Mouse (Mus musculus): Measurements from ENCODE around the gene Aplnr.

Aplnr gene

DNA sequence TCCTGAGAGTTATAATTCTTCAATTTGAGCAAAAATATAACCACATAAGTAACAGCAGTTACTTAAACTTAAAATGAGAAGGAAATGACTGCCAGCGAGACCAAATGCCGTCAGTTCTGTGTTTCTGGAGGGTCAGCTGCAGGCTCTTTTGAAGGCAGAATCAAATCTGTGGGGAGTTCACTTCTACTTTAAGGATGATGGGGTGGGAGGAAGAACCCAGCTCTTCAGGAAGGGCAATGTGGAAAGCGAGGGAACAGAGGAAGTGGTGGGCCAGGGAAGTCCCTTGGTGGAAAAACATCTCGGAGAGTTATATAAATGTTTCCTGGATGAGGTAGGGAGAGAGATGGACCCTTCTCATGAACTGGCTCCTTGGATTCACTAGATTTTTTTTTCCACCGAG is 20.1 kb downstream of the Aplnr start:
- TF ChIP-seq GATA4 (IDR thresholded peaks at IDR 0.05; ENCODE audit: insufficient replicate concordance, low read length) = no peak

DNA sequence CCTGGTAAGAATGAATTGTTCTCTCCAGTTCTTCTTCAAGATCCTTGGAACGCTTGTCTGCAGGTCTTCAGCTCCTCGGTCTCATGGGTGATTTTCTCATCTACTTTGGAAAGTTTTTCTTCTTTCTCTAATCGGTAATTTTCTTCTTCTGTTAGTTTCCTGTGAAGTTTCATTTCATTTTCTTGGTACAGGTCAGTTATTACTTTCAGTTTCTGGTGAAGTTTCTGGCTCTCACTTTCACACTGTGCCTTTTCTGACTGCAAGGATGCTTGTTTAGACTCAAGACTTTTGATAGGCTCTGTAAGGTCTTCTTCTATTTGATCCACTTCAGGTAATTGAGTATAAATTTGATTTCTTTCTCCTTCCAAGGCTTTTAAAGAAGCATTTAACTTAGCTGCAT is 21.4 kb downstream of the Aplnr start:
- TF ChIP-seq GATA4 (IDR thresholded peaks at IDR 0.05; ENCODE audit: insufficient replicate concordance, low read length) = no peak

DNA sequence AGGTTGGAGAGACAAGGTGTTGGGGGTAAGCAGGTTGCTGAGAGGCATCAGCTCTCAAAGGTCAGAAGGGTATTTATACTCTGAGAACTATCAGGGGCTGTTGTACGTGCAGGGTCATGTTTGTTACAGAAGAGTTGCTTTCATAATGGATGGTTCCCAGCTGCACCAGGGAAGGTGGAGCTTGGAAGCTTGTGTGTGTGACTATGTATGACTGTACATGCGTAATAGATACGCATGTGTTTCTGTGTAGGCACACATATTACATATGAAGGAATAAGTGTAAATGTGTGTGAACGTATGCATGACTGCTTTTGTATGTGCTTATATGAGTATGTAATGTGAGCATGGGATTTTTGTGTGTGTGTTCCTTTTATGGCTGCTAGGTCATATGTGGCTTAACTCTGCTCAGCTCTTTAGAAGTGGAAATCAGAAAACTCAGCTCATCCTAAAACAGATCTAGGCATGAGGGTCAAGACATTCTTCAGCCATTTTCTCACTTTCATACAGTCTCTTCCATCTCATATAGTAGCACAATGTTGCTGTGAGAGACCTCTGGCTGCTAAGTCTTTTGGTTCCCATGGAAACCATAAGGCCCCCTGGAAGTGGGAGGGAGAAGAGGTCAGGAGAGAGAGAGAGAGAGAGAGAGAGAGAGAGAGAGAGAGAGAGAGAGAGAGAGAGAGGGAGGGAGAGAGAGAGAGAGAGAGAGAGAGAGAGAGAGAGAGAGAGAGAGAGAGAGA is 25.0 kb downstream of the Aplnr start:
- no peak for TF ChIP-seq GATA4 (IDR thresholded peaks at IDR 0.05; ENCODE audit: insufficient replicate concordance, low read length)

DNA sequence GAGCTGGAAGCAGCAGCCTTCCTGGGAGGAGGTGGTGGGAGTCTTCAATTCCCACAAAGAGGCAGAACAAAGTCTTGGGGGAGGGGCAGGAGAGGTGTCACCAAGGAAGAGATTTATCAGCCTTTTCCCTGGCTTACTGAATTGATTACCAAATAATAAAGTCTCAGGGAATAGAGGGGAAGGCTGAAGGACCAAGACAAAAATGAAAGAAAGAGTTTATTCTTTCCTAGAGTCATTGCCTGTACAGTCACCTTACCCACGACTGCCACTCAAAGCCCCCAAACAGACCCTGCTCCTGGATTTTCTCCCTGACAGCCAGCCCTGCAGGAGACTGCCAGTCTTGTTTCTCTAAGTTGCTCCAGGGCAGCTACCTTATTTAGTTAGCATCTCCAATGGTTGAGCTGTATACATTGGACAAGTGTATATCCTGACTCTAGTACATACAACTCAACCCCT is 25.6 kb downstream of the Aplnr start:
- no peak for TF ChIP-seq GATA4 (IDR thresholded peaks at IDR 0.05; ENCODE audit: insufficient replicate concordance, low read length)

DNA sequence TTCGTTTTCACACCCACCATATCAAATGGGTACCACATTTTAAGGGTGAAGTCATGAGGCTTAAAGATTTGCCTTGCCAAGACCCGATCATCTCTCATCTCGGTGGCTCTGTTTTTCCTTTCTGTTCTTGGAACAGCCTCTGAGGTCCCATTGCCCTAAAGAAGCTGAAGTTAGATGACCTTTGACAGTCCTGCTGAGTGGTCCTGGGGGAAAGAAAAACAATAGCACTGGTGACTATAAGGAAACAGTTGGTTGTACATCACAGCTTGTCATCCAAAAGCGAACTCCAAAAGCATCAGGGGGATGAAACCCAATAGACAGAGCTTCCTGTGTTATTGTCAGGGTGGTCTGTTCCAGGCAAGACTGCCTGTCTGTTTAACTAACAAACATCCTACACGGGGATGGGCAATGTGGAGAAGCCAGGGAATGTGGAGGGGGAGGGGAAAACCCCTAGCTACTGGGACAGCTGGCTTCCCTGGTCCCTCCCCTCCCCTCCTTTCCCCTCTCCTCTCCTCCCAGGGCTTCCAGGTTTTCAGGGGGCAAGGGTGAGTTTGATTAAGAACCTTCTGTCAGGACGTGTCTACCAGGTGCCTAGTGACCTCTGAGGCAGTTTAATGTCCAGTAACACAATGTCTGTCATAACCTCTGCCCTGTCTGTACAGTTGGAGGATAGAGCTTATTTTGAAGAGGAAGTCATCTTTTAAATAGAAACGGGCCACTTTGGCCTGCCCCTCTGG is 27.5 kb downstream of the Aplnr start:
- peak; percentile 23; the same call in 1 of the 2 replicates for TF ChIP-seq GATA4 (IDR thresholded peaks at IDR 0.05; ENCODE audit: insufficient replicate concordance, low read length)

DNA sequence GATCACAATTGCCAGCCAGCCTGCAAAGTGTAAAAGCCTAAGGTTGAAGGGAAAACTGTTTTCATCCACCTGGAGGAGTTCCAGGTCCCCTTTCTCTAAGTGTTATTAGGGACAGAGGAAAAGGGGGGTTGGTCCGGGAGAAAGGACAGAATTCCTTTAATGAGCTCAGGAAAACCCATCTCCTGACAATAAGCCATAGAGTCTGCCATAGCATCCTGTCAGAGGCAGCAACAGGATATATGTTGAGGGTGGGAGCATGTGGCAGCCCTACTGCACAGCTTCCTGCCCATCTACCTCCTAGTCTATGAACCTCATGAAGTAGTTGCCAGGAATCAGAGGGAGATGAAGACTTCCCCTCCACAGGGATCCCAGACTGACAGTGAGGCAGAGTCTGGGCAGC is 31.6 kb downstream of the Aplnr start:
- TF ChIP-seq GATA4 (IDR thresholded peaks at IDR 0.05; ENCODE audit: insufficient replicate concordance, low read length) = no peak

DNA sequence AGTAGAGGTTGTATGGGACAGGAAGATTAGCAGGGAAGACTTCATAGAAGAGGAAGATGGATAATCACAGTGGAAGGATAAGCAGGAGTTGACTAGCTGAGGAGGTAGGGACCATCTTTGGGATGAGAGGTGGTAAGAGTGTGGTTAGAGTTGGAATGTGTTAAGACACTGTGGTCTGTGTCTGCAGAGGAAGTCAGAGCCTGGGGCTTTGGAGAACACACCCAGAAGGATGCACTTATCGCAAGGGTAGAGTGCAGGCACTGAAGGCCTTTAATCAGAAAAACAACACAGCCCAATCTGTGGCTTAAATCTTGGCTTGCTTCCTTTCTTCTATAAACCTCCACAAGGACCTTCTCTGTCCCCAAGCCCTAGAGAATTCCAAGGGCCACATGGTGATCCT is 32.3 kb downstream of the Aplnr start:
- no peak for TF ChIP-seq GATA4 (IDR thresholded peaks at IDR 0.05; ENCODE audit: insufficient replicate concordance, low read length)

DNA sequence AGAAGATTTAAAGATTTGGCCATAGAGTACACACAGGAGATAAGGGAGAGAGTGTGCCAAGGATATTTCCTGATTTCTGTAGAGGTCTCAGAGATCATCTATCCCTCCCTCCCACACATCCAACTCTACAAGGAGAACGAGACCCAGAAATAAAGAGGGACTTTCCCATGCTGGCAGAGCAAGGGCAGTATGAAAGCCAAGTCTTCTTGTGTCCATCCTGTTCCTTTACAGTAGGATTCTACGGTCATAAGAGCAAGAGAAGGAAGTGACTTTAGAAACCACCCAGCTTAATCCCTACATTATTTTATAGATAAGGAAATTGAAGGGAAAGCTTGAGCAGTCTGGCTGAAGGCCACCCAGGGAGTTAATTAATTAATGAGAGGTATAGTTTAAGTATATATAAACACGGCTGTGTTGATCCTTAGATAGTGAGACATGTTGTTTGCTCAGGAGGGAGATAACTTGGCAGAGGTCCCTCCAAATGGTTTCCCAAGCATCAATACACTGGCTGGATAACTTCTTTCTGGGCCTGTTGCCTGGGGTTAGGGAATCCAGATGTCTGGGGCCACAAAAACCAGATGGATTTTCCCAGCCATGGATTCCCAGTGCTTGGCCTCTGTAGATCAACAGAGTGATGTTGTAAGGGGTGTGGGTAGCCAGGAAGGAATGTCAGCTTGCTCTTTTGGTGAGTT is 36.2 kb downstream of the Aplnr start:
- TF ChIP-seq GATA4 (IDR thresholded peaks at IDR 0.05; ENCODE audit: insufficient replicate concordance, low read length) = peak; percentile 24; the same call in 1 of the 2 replicates

DNA sequence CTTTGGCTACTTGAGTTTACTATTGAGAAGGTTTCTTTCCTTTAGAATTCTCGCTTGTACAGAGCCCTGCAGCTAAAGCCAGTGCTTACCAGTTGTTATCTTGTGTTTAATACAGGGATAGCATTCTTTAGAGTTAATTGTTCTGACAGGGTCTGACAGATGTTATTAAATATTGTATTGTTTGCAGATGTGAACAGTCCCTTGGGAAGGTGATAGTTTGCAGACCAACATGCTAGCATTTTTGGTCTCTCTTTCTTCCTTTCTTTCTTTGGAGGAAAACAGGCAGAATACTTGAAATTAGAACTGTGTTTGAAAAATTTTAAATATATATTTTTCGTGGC is 36.7 kb downstream of the Aplnr start:
- no peak for TF ChIP-seq GATA4 (IDR thresholded peaks at IDR 0.05; ENCODE audit: insufficient replicate concordance, low read length)

DNA sequence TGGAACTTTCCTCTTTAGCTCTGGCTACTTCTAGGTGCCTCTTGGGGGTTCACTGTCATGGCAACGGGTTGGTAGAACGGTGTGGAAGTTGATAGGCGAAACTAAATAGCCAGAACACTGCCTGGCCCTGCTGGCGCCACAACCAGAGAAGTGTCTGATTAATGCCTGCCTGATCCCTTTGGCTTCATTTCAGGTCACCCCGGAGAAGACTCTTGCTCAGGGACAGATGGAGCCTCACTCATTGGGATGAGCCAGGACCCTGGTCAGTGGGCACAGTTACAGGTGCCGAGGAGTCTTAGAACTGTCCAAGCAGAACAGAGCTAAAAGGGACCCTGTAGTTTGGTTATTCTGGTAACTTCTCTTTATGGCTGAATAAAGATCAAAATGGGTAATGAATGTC is 37.5 kb downstream of the Aplnr start:
- TF ChIP-seq GATA4 (IDR thresholded peaks at IDR 0.05; ENCODE audit: insufficient replicate concordance, low read length) = no peak

DNA sequence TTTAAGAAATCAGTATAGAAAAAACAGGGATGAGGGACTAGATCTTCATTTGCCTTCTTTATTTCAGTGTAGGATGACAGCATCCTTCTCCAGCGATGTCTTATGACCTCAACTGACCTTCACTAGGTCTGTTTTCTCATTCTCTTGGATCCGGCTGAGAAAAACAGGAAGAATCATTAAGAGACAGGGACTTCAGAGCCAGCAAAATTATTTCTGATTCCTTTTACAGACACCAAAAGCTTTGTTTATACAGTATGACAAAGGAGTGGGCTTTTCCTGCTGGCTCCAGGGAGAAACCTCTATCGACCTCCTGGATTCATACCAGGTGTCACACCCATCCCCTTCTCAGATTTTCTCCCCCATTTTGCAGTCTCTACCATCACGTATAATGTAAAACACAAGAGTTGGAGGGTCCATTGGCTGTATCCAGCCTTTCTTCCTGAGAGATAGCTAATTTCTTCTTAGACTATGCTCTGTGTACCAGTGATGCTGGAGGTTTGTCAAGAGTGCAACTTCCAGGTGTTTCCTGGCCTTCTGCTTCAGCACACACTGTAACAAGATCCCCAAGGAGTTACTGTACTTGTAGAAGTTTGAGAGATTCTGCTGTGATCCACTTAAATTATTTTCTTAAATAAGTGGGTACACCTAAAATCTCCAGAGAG is 42.2 kb downstream of the Aplnr start:
- TF ChIP-seq GATA4 (IDR thresholded peaks at IDR 0.05; ENCODE audit: insufficient replicate concordance, low read length) = no peak

DNA sequence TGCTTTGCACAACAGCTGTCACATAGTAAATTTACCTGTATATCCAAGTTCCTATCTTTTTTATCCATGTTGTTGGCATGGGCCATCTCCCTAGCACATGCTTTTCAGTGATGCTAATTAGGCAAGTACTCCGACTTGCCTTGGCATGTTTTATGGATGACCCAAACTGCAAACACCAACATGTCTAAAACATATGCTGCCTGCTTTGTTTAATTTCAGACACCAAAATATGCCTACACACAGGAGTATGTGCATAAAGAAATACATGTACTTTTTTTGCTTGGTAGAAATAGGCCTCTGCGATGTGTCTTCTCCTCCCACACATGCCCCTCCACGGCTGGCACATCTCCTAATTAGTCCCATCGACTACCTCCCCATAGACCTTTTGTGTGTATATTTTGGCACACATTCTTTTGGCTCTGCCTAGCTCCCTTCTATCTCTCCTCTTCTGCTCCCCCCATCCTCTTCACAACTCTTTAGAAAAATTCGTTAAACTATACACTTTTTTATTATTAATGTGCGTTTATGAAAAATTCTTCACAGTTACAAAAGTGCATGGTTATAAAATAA is 51.6 kb downstream of the Aplnr start:
- no peak for TF ChIP-seq GATA4 (IDR thresholded peaks at IDR 0.05; ENCODE audit: insufficient replicate concordance, low read length)
